Mouse (Mus musculus): ENCODE data around the gene 1810030O07Rik. TPM values are rescaled to one million over a fixed set of nuclear protein-coding genes. Genes with fewer than 3 reads are reported as not detected.

1810030O07Rik gene
- polyA plus RNA-seq (2017; shearing (Covaris generic)): 51.6 TPM

GRCm38 (mm10) chrX:12673054-12673775, at the start of gene 1810030O07Rik:
1810030O07Rik (minus strand) TSS chrX:12673668.

Other genes with a start within 250 kb of the 1810030O07Rik start
- gene Atp6ap2, start 85.9 kb downstream of the 1810030O07Rik start, polyA plus RNA-seq (2017; shearing (Covaris generic)): 98.3 TPM
- gene Med14, start 88.4 kb upstream of the 1810030O07Rik start, polyA plus RNA-seq (2017; shearing (Covaris generic)): 55.5 TPM